Mouse (Mus musculus): ENCODE results near the gene Ncbp3. TPM values are rescaled to one million over a fixed set of nuclear protein-coding genes. Genes with fewer than 3 reads are reported as not detected.

The Ncbp3 gene
- polyA plus RNA-seq, 1 experiment from 2014 or later: 7.9 TPM

DNA sequence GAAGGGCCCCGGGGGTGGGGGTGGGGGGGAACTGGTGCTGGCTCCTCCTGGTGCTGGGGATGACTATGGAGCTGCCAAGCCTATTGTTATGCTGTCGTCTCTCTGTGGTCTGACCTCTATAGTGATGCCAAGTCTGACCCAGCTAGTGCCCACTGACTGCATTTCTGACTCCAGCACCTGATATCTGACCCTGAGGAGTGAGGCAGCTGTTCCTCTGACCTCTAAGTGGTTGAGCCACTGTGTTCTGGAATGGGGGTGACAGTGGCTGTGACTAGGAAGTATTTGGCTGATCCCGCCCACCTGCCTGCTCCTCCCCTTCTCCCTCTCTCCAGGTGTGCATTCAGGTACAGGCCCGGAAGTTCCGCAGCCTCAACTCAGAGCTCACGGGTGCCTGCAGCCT, 63.8 kb downstream of the Ncbp3 start:
- peaks cover 4% of the 10 kb centered on the region for H3K27me3 ChIP-seq
- DNase-seq (ENCODE audit: low read depth, low spot score) (no peak), ATAC-seq (no peak)
- no peak for TF ChIP-seq CTCF (IDR thresholded peaks at IDR 0.05)
- POLR2A ChIA-PET: no interaction called here
- in situ Hi-C loops (cut with MboI; ENCODE audit: low pct_unique_long_range_greater_than_20kb): no loop called here
- CTCF ChIA-PET: no interaction called here

DNA sequence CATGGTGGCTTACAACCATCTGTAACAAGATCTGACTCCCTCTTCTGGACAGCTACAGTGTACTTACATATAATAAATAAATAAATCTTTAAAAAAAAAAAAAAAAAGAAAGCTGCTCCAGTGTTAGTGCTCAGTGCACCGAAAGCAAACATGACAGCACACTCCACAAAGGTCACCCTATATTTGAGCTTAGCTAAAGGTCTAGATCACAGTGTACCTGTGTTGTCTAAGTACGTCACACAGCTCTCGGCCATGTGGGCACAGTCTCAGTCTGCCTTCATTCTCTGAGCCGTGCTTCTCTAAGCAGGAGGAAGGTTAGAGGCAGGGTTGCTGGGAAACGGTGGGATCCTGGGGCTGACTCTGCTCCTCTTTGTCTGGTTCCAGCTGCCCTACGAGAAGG, 78.9 kb downstream of the Ncbp3 start:
- TF ChIP-seq CTCF (IDR thresholded peaks at IDR 0.05): no peak
- no peak for DNase-seq (ENCODE audit: low read depth, low spot score)
- CTCF ChIA-PET: interaction anchor here (1.2 kb wide), 1 partner anchor 17 kb away, joined by 3 read pairs; no protein-coding TSS in a partner anchor
- in situ Hi-C loops (cut with MboI; ENCODE audit: low pct_unique_long_range_greater_than_20kb): no loop called here
- ATAC-seq: no peak
- POLR2A ChIA-PET: no interaction called here
- no peaks in the 10 kb centered on the region for H3K27me3 ChIP-seq

DNA sequence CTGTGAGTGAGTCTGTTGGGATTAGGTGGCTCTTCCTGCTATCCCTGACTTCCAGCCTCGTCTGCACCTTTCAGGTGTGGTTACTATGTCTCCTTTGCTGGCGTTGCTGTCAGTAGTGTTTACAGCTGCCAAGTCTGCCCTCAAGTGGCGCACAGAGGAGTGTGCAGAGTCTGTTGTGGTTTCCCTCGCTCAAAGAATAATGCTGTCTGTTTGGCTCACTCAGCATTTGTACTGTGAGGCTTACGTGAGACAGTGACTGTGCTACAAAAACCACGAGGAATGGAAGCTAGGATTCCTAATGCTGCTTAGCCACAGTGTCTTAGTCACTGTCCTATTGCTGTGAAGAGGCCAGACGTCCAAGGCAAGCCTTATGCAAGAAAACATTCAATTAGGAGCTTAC, 83.4 kb downstream of the Ncbp3 start:
- CTCF ChIA-PET: no interaction called here
- in situ Hi-C loops (cut with MboI; ENCODE audit: low pct_unique_long_range_greater_than_20kb): no loop called here
- no peak for DNase-seq (ENCODE audit: low read depth, low spot score)

DNA sequence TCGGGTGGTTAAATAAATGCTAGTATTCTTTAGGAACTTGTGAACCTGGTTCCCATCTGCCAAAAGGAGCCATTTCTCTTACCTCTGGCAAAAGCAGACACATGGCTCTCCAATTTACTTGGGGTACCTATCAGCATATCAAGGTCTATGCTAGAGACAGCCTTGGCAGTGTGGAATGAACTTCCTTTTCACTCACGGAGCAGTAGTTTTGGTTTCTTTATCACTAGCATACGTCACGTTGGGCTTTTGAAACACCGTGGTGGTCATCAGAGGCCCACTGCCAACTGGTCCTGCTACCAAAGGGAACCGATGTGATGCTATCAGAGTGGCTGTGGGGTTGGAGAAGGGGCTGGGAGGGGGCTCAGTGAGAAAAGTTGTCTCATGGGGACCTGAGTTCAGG, 85.4 kb downstream of the Ncbp3 start:
- no peak for TF ChIP-seq CTCF (IDR thresholded peaks at IDR 0.05)
- POLR2A ChIA-PET: no interaction called here
- DNase-seq (ENCODE audit: low read depth, low spot score): no peak
- CTCF ChIA-PET: interaction anchor here (1.0 kb wide), 1 partner anchor 148 kb away, joined by 3 read pairs; no protein-coding TSS in a partner anchor
- ATAC-seq: no peak
- in situ Hi-C loops (cut with MboI; ENCODE audit: low pct_unique_long_range_greater_than_20kb): no loop called here
- no peaks in the 10 kb centered on the region for H3K27me3 ChIP-seq

More for the DNA sequence above, 83.4 kb downstream of the Ncbp3 start:
- ATAC-seq: peak; percentile 76
- TF ChIP-seq CTCF (IDR thresholded peaks at IDR 0.05): peak; percentile 57
- no peaks in the 10 kb centered on the region for H3K27me3 ChIP-seq
- POLR2A ChIA-PET: interaction anchor here (1.5 kb wide), 1 partner anchor 47 kb away, joined by 3 read pairs; no protein-coding TSS in a partner anchor

DNA sequence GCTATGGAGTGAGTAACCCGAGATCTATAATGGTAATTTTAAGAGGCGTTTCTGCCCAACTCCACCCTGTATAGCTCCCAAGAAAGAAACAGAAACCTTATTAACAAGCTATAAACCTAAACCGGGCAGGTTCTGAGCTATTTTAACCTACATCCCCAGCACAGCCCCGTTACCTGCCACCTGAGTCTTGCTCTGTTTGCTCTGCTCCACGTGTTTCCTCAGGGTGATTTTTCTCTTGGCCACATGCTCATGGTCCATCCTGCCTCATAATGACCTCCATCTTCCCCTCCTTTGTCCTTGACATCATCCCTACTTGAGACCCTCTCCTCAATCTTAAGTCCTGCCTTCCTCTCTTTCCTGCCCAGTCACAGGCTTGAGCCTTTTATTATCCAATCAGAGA, 86.6 kb downstream of the Ncbp3 start:
- CTCF ChIA-PET: interaction anchor here (1.0 kb wide), 1 partner anchor 26 kb away, joined by 3 read pairs; no protein-coding TSS in a partner anchor
- no peak for TF ChIP-seq CTCF (IDR thresholded peaks at IDR 0.05)
- H3K27me3 ChIP-seq: no peaks in the 10 kb centered on the region
- POLR2A ChIA-PET: no interaction called here
- in situ Hi-C loops (cut with MboI; ENCODE audit: low pct_unique_long_range_greater_than_20kb): no loop called here
- DNase-seq (ENCODE audit: low read depth, low spot score) (no peak), ATAC-seq (no peak)

DNA sequence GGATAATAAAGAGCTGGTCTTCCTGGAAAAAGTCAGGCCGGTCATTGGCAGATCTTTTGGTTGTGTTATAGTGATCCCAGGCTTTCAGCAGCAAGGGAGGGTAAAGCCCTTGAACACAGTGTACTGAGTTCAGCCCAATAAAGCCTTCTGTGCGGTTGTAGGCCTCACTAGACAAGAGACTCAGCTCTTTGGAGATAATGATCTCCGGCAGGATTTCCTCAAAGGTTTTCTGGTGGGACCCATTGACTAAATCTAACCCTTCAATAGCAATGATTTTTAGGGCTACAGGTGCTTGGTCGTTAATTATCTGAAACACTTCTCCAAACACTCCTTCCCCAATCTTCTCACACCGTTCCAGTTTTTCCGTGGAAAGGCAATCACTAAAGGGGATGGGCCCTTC, 89.0 kb downstream of the Ncbp3 start:
- no peak for TF ChIP-seq CTCF (IDR thresholded peaks at IDR 0.05)
- POLR2A ChIA-PET: no interaction called here
- in situ Hi-C loops (cut with MboI; ENCODE audit: low pct_unique_long_range_greater_than_20kb): loop anchor here (5.0 kb wide), 1 partner anchor 146 kb away; no protein-coding TSS in a partner anchor
- DNase-seq (ENCODE audit: low read depth, low spot score): no peak
- no peaks in the 10 kb centered on the region for H3K27me3 ChIP-seq
- no peak for ATAC-seq
- CTCF ChIA-PET: no interaction called here

DNA sequence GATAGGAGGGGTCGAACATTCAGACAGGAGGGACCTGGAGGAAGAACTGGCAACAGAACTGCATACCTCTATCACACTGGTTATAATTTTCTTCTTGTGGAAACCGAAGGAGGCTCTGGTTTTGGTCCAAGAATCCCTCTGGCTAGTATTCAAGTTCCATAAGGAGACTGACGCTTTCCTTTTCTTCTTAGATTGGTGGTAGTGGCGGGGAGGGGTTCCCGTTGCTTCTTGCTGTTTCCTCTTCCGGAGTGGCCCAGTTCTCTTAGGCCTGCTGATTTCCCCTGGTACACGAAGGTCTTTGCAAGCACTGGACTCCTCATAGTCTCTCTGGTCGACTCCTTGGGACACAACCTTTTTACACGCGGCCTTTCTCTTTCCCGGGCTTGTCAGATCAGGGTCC, 89.5 kb downstream of the Ncbp3 start:
- ATAC-seq: no peak
- ChIA-PET POLR2A (no interaction called here), CTCF (interaction anchor here (0.7 to 1.6 kb wide), 3 partner anchors 10 to 23 kb away, joined by 3 to 5 read pairs (median 3); partner anchors contain the start of gene P2rx5)
- in situ Hi-C loops (cut with MboI; ENCODE audit: low pct_unique_long_range_greater_than_20kb): loop anchor here (5.0 kb wide), 1 partner anchor 145 kb away; no protein-coding TSS in a partner anchor
- H3K27me3 ChIP-seq: no peaks in the 10 kb centered on the region
- TF ChIP-seq CTCF (IDR thresholded peaks at IDR 0.05): no peak
- DNase-seq (ENCODE audit: low read depth, low spot score): no peak

DNA sequence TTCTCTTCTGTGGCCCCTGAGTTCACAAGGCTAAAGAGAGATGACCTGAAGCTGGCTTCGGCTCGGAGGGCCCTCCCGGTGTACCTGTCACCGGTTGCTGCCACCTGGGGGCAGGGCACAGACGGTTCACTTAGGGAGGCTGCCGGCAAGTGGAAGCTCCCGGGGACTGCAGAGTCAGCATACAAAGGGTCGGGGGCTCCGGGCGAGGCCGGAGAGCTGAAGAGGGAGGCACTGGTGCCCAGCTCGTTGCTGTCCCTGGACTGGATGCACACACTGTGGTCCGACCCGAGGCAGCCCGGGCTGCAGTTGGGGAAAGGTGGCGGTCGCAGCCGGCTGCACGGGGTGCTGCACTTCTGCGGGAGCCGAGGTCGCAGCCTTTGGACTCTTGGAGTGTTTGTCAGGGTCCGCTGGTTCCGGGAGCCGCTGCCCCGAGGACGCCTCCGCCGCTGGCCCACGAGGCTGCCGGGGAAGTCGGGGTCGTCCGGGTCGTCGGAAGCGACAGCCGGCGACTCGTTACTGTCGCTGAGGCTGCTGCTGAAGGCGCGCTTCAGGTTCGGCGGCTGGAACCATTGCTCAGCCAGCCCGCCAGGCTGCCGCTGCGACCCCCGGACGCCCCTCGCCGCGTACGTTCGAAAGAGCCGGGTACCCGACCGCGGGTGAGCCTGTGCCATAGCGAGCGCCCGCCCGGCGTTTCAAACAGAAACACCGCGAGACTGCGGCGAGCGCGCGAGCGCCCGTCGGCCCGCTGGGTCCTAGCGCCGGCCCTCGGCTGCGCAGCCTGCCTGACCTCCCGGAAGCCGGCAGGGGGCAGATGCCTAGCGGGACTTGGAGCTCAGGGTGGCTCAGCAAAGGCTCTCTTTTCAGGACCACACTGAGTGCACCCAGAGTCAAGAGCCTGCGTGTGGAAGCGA, 90.3 kb downstream of the Ncbp3 start, which contains the start of gene Haspin:
Haspin (minus strand) TSS at position 704 of the 911 bp plus-strand sequence.
- TF ChIP-seq CTCF (IDR thresholded peaks at IDR 0.05): peak; percentile 100
- ChIA-PET POLR2A (interaction anchor here (0.6 kb wide), 1 partner anchor 31 kb away, joined by 3 read pairs; no protein-coding TSS in a partner anchor), CTCF (interaction anchor here (0.7 to 1.7 kb wide), 7 partner anchors 10 to 83 kb away, joined by 3 to 15 read pairs (median 4); partner anchors contain the start of gene P2rx5)
- in situ Hi-C loops (cut with MboI; ENCODE audit: low pct_unique_long_range_greater_than_20kb): loop anchor here (5.0 kb wide), 1 partner anchor 144 kb away; no protein-coding TSS in a partner anchor
- no peaks in the 10 kb centered on the region for H3K27me3 ChIP-seq
- peak; percentile 48 for DNase-seq (ENCODE audit: low read depth, low spot score)
- ATAC-seq: peak; percentile 95

Other genes with a start within 250 kb of the Ncbp3 start
- 0.06 TPM for gene Atp2a3, start 86.6 kb upstream of the Ncbp3 start, polyA plus RNA-seq (2021)
- gene P2rx1, start 48.7 kb upstream of the Ncbp3 start, polyA plus RNA-seq (2021): not detected
- 5.1 TPM for gene Camkk1, start 28.8 kb upstream of the Ncbp3 start, polyA plus RNA-seq (2021)
- gene Itgae, start 42.8 kb downstream of the Ncbp3 start, polyA plus RNA-seq (2021): 0.05 TPM
- gene Haspin, start 90.5 kb downstream of the Ncbp3 start, polyA plus RNA-seq (2021): 8.8 TPM
- gene P2rx5, start 112.6 kb downstream of the Ncbp3 start, polyA plus RNA-seq (2021): 6.0 TPM
- gene Emc6, start 129.3 kb downstream of the Ncbp3 start, polyA plus RNA-seq (2021): 79.4 TPM
- 157 TPM for gene Tax1bp3, start 129.3 kb downstream of the Ncbp3 start, polyA plus RNA-seq (2021)
- 33.0 TPM for gene Ctns, start 151.3 kb downstream of the Ncbp3 start, polyA plus RNA-seq (2021)
- 5.6 TPM for gene Shpk, start 151.7 kb downstream of the Ncbp3 start, polyA plus RNA-seq (2021)
- not detected for gene Trpv1, start 186.5 kb downstream of the Ncbp3 start, polyA plus RNA-seq (2021)
- 0.01 TPM for gene Trpv3, start 219.6 kb downstream of the Ncbp3 start, polyA plus RNA-seq (2021)

Measured in Patski (cell line).